Mouse (Mus musculus) MEL (cell line): ENCODE results near the gene Il18rap. TPM values are rescaled to one million over a fixed set of nuclear protein-coding genes. Genes with fewer than 3 reads are reported as not detected.

Experiments
- DNase-seq: peaks from one replicate; pipeline ENCODE4 v3.0.0; 2011; ENCODE audit warnings: low read depth, low spot score
- H3K27ac ChIP-seq: 2 replicates; pipeline ENCODE4 v1.5.1; 2012; ENCODE audit warnings: low read depth, mild to moderate bottlenecking, control low read depth, low read length, moderate library complexity; ENCODE audit not compliant: control insufficient read depth
- H3K27me3 ChIP-seq, 2 experiments: fragments of 150-350 bp in 1 of 2; sonication (generic) in 1 of 2; 2 replicates each; pipeline ENCODE4 v1.6.1; 2012; ENCODE audit warnings: low read length in 2 of 2, mild to moderate bottlenecking in 2 of 2, improper control_type of control experiment in 1 of 2, moderate library complexity in 1 of 2; ENCODE audit not compliant: insufficient read depth in 2 of 2, control insufficient read depth in 1 of 2
- H3K36me3 ChIP-seq, 2 experiments: 2 replicates each; pipeline ENCODE4 v1.6.1; 2012 to 2014; ENCODE audit warnings: low read length in 2 of 2, improper control_type of control experiment in 1 of 2, inconsistent platforms in 1 of 2, mild to moderate bottlenecking in 1 of 2; ENCODE audit not compliant: insufficient read depth in 2 of 2, control insufficient read depth in 1 of 2
- H3K4me1 ChIP-seq, 2 experiments: fragments of 150-350 bp in 1 of 2; sonication (generic) in 1 of 2; 2 replicates each; pipeline ENCODE4 v1.6.1; 2012; ENCODE audit warnings: low read length in 2 of 2, improper control_type of control experiment in 1 of 2, mild to moderate bottlenecking in 1 of 2; ENCODE audit not compliant: insufficient read depth in 2 of 2, control insufficient read depth in 1 of 2
- H3K4me3 ChIP-seq, 2 experiments: fragments of 150-350 bp in 1 of 2; sonication (generic) in 1 of 2; 2 replicates each; pipeline ENCODE4 v1.5.1; 2012; ENCODE audit warnings: low read depth in 2 of 2, low read length in 2 of 2, mild to moderate bottlenecking in 2 of 2, moderate library complexity in 2 of 2, control low read depth in 1 of 2, improper control_type of control experiment in 1 of 2; ENCODE audit not compliant: control insufficient read depth in 1 of 2, insufficient read depth in 1 of 2
- H3K79me2 ChIP-seq: 2 replicates; pipeline ENCODE4 v1.6.1; 2012; ENCODE audit warnings: mild to moderate bottlenecking, low read length, moderate library complexity; ENCODE audit not compliant: control insufficient read depth, poor library complexity, insufficient read depth
- H3K9ac ChIP-seq: 2 replicates; pipeline ENCODE4 v1.6.1; 2012; ENCODE audit warnings: low read depth, mild to moderate bottlenecking, control low read depth, low read length, moderate library complexity; ENCODE audit not compliant: control insufficient read depth, poor library complexity, severe bottlenecking
- H3K9me3 ChIP-seq: fragments of 150-350 bp; sonication (generic); replicated peaks from 2 replicates; pipeline ENCODE4 v1.6.1; 2012; ENCODE audit warnings: mild to moderate bottlenecking, low read length, improper control_type of control experiment, moderate library complexity; ENCODE audit not compliant: insufficient read depth
- BHLHE40 ChIP-seq: IDR thresholded peaks from 2 replicates; pipeline ENCODE4 v1.6.1; 2012; ENCODE audit warnings: low read depth, mild to moderate bottlenecking, inconsistent platforms, low read length, improper control_type of control experiment, borderline replicate concordance
- CHD1 ChIP-seq: IDR thresholded peaks from 2 replicates; pipeline ENCODE4 v1.6.1; 2012; ENCODE audit warnings: low read depth, mild to moderate bottlenecking, inconsistent platforms, low read length, improper control_type of control experiment
- CHD2 ChIP-seq: IDR thresholded peaks from 2 replicates; pipeline ENCODE4 v1.6.1; 2011; ENCODE audit warnings: low read length, improper control_type of control experiment
- CTCF ChIP-seq, 3 experiments: IDR thresholded peaks in 2 of 3; conservative IDR thresholded peaks in 1 of 3; 2 replicates each; pipeline ENCODE4 v1.5.1; 2011 to 2012; ENCODE audit warnings: low read length in 3 of 3, low read depth in 2 of 3, mild to moderate bottlenecking in 2 of 3, improper control_type of control experiment in 1 of 3, inconsistent platforms in 1 of 3, mixed read lengths in 1 of 3, moderate library complexity in 1 of 3; ENCODE audit not compliant: control insufficient read depth in 1 of 3, insufficient read depth in 1 of 3, poor library complexity in 1 of 3, severe bottlenecking in 1 of 3
- ELF1 ChIP-seq: IDR thresholded peaks from 2 replicates; pipeline ENCODE4 v1.6.1; 2014; ENCODE audit warnings: low read depth, mild to moderate bottlenecking, inconsistent platforms, low read length, improper control_type of control experiment, moderate library complexity
- GATA1 ChIP-seq: IDR thresholded peaks from 2 replicates; pipeline ENCODE4 v1.6.1; 2011; ENCODE audit warnings: low read depth, low read length, improper control_type of control experiment
- HCFC1 ChIP-seq: IDR thresholded peaks from 2 replicates; pipeline ENCODE4 v1.6.1; 2012; ENCODE audit warnings: low read depth, mild to moderate bottlenecking, inconsistent platforms, low read length, improper control_type of control experiment, moderate library complexity
- MAFK ChIP-seq: IDR thresholded peaks from 2 replicates; pipeline ENCODE4 v1.6.1; 2011; ENCODE audit warnings: low read depth, mild to moderate bottlenecking, low read length, improper control_type of control experiment, borderline replicate concordance
- MAZ ChIP-seq: IDR thresholded peaks from 2 replicates; pipeline ENCODE4 v1.6.1; 2012; ENCODE audit warnings: low read depth, mild to moderate bottlenecking, inconsistent platforms, low read length, improper control_type of control experiment
- MEF2A ChIP-seq: IDR thresholded peaks from 2 replicates; pipeline ENCODE4 v1.6.1; 2014; ENCODE audit warnings: low read depth, mild to moderate bottlenecking, inconsistent platforms, low read length, improper control_type of control experiment; ENCODE audit not compliant: poor library complexity, insufficient replicate concordance, severe bottlenecking; ENCODE audit errors: extremely low read depth
- MYC ChIP-seq: IDR thresholded peaks from 2 replicates; pipeline ENCODE4 v1.6.1; 2011; ENCODE audit warnings: low read depth, mild to moderate bottlenecking, low read length, improper control_type of control experiment, moderate library complexity
- NRF1 ChIP-seq: IDR thresholded peaks from 2 replicates; pipeline ENCODE4 v1.6.1; 2014; ENCODE audit warnings: low read depth, mild to moderate bottlenecking, inconsistent platforms, low read length, improper control_type of control experiment, moderate library complexity; ENCODE audit not compliant: poor library complexity, insufficient read depth, severe bottlenecking
- RCOR1 ChIP-seq: IDR thresholded peaks from 2 replicates; pipeline ENCODE4 v1.6.1; 2012; ENCODE audit warnings: low read depth, mild to moderate bottlenecking, inconsistent platforms, low read length, improper control_type of control experiment
- SIN3A ChIP-seq: IDR thresholded peaks from 2 replicates; pipeline ENCODE4 v1.6.1; 2012; ENCODE audit warnings: low read length, improper control_type of control experiment, inconsistent platforms
- SMC3 ChIP-seq: IDR thresholded peaks from 2 replicates; pipeline ENCODE4 v1.6.1; 2011; ENCODE audit warnings: low read depth, low read length, improper control_type of control experiment
- TBP ChIP-seq: IDR thresholded peaks from 2 replicates; pipeline ENCODE4 v1.8.0; 2011; ENCODE audit warnings: low read depth, low read length, improper control_type of control experiment
- TCF12 ChIP-seq: IDR thresholded peaks from 2 replicates; pipeline ENCODE4 v1.6.1; 2014; ENCODE audit warnings: low read depth, mild to moderate bottlenecking, inconsistent platforms, low read length, improper control_type of control experiment, moderate library complexity
- ZC3H11A ChIP-seq: IDR thresholded peaks from 2 replicates; pipeline ENCODE4 v1.6.1; 2012; ENCODE audit warnings: low read depth, mild to moderate bottlenecking, inconsistent platforms, low read length, improper control_type of control experiment
- ZMIZ1 ChIP-seq: IDR thresholded peaks from 2 replicates; pipeline ENCODE4 v1.6.1; 2012; ENCODE audit warnings: low read depth, mild to moderate bottlenecking, inconsistent platforms, low read length, improper control_type of control experiment, moderate library complexity
- polyA plus RNA-seq, 2 experiments: library from polyadenylated mRNA; stranded (reverse) in 1 of 2; unstranded in 1 of 2; fragments of >175 nt in 1 of 2; fragments of >200 nt in 1 of 2; gene quantifications; 2 replicates each; pipeline versions ENCODE4 v1.2.1 to v1.2.4; 2012; ENCODE audit warnings: low replicate concordance in 2 of 2, low read depth in 1 of 2; ENCODE audit not compliant: insufficient read length in 2 of 2, insufficient read depth in 1 of 2, missing spikeins in 1 of 2
- total RNA-seq: library from RNA; depleted of rRNA; stranded (reverse); fragments of 300-350 nt; gene quantifications from 2 replicates; pipeline ENCODE4 v1.2.3, GENCODE M21; 2012; rRNA removed

Gene Il18rap
- total RNA-seq (not detected in 2 replicates), polyA plus RNA-seq (not detected)

- Histone ChIP-seq H3K9me3 (no peaks in the 10 kb centered on the region), H3K27me3 (no peaks in the 10 kb centered on the region), H3K36me3 (no peaks in the 10 kb centered on the region), H3K4me1 (no peaks in the 10 kb centered on the region), H3K9ac (no peak within 1 kb of the TSS), H3K27ac (no peak within 1 kb of the TSS), H3K4me3 (no peak within 1 kb of the TSS), H3K79me2 (no peaks in the 10 kb centered on the region)
- TF ChIP-seq CHD2: no peak
- no peak for TF ChIP-seq MAFK
- no peak for TF ChIP-seq SIN3A
- TF ChIP-seq SMC3: no peak
- no peak for TF ChIP-seq MYC
- TF ChIP-seq MAZ: no peak
- TF ChIP-seq ELF1: no peak
- TF ChIP-seq CTCF (IDR thresholded peaks at IDR 0.05 in 2 of 3, conservative IDR thresholded peaks at IDR 0.05 in 1 of 3; ENCODE audit: control insufficient read depth in 1 of 3, insufficient read depth in 1 of 3, low read depth in 2 of 3, low read length in 3 of 3, poor library complexity in 1 of 3, severe bottlenecking in 1 of 3): no peak
- TF ChIP-seq GATA1: no peak
- no peak for TF ChIP-seq TBP
- no peak for TF ChIP-seq BHLHE40
- no peak for TF ChIP-seq HCFC1
- TF ChIP-seq TCF12: no peak
- no peak for TF ChIP-seq NRF1
- TF ChIP-seq ZMIZ1: no peak
- no peak for TF ChIP-seq CHD1
- TF ChIP-seq ZC3H11A: no peak
- TF ChIP-seq MEF2A: no peak
- TF ChIP-seq RCOR1: no peak
- no peak for DNase-seq
These were observed at the start of gene Il18rap for GRCm38 (mm10) chr1:40514851-40515585. Il18rap (plus strand) TSS chr1:40515362.
